9 mouse cellular contexts compared by ENCODE assay signal in genomic region chr8:87640930-87641329, GRCm38 (mm10).
A peak's percentile ranks its signal among the peaks of the same experiment; 100 is the strongest.
DNase-seq lines count a peak whose midpoint lies in the region; ATAC-seq and TF ChIP-seq lines count a peak whose summit lies in the region.
"Had no signal": no experiment of that assay in that cellular context is flagged by ENCODE, and none has a peak within 500 bp of the region (broad histone marks: within the 10 kb centered on the region; RNA-seq: fewer than 3 reads in every experiment).

No protein-coding gene starts in this region.

- intact Hi-C loops in left cerebral cortex, adult 2 months (cut with DNase I) = loop anchor here (5.0 kb wide), 1 partner anchor 381 kb away; no protein-coding TSS in a partner anchor

- H3K9me3 ChIP-seq in forebrain, embryonic 14.5 days (replicated peaks; ENCODE audit: control insufficient read depth, low read length) = no peaks in the 10 kb centered on the region
- H3K9me3 ChIP-seq in forebrain, embryonic 16.5 days (ENCODE audit: control insufficient read depth, low read length) = no peaks in the 10 kb centered on the region
- H3K9me3 ChIP-seq: embryonic facial prominence, embryonic 15.5 days had no signal

- no peaks in the 10 kb centered on the region for H3K36me3 ChIP-seq in forebrain, embryonic 14.5 days (ENCODE audit: control insufficient read depth, insufficient read depth, low read length)
- H3K36me3 ChIP-seq in forebrain, embryonic 16.5 days (ENCODE audit: control insufficient read depth, insufficient read depth) = no peaks in the 10 kb centered on the region
- H3K36me3 ChIP-seq: embryonic facial prominence, embryonic 15.5 days had no signal

- DNase-seq in forebrain, embryonic 14.5 days (ENCODE audit: low spot score) = peak; percentile 75
- DNase-seq in left cerebral cortex, adult 2 months (ENCODE audit: extremely low spot score in 1 of 2, low spot score in 2 of 2) = peak in 1 of 2 experiments; percentile 33
- no peak for DNase-seq in left cerebral cortex, adult 11 months (ENCODE audit: low spot score)
- DNase-seq in R1 (ENCODE audit: low read depth, low spot score) = peak; percentile 69
- DNase-seq in forelimb bud, embryonic 11.5 days (ENCODE audit: low read depth, low spot score) = peak; percentile 68
- DNase-seq in right cerebral cortex, postnatal 25 days = no peak
- no peak for DNase-seq in heart, adult 8-10 months (ENCODE audit: low spot score)

- TF ChIP-seq CTCF in left cerebral cortex, adult 2 months (IDR thresholded peaks at IDR 0.05) = peak; percentile 73

- no peak for ATAC-seq in forebrain, embryonic 14.5 days
- ATAC-seq in forebrain, embryonic 16.5 days = no peak

- no peak overlapping the region for H3K9ac ChIP-seq in forebrain, embryonic 14.5 days (ENCODE audit: low read length)
- no peak overlapping the region for H3K9ac ChIP-seq in forebrain, embryonic 16.5 days (replicated peaks; ENCODE audit: low read depth, low read length)
- H3K9ac ChIP-seq: embryonic facial prominence, embryonic 15.5 days had no signal

- H3K27ac ChIP-seq in forebrain, embryonic 14.5 days (ENCODE audit: low read depth, low read length) = no peak overlapping the region
- no peak overlapping the region for H3K27ac ChIP-seq in forebrain, embryonic 16.5 days (ENCODE audit: low read length)
- no peak overlapping the region for H3K27ac ChIP-seq in left cerebral cortex, adult 2 months
- H3K27ac ChIP-seq: embryonic facial prominence, embryonic 15.5 days had no signal

- no peaks in the 10 kb centered on the region for H3K27me3 ChIP-seq in forebrain, embryonic 14.5 days (replicated peaks; ENCODE audit: control insufficient read depth, insufficient read depth, low read length)
- no peaks in the 10 kb centered on the region for H3K27me3 ChIP-seq in forebrain, embryonic 16.5 days (replicated peaks; ENCODE audit: control insufficient read depth, insufficient read depth, low read length)
- H3K27me3 ChIP-seq: embryonic facial prominence, embryonic 15.5 days had no signal

- no peak overlapping the region for H3K4me3 ChIP-seq in forebrain, embryonic 14.5 days (ENCODE audit: low read depth, low read length)
- H3K4me3 ChIP-seq in forebrain, embryonic 16.5 days (replicated peaks; ENCODE audit: low read length) = no peak overlapping the region
- H3K4me3 ChIP-seq in left cerebral cortex, adult 2 months = no peak overlapping the region
- H3K4me3 ChIP-seq: embryonic facial prominence, embryonic 15.5 days had no signal

- H3K4me2 ChIP-seq in forebrain, embryonic 14.5 days (ENCODE audit: low read length) = no peak overlapping the region
- H3K4me2 ChIP-seq in forebrain, embryonic 16.5 days (ENCODE audit: low read length) = no peak overlapping the region
- H3K4me2 ChIP-seq: embryonic facial prominence, embryonic 15.5 days had no signal

- WGBS in forebrain, embryonic 14.5 days = 28% methylated on average over 3 of the region's 3 CpGs
- 33% methylated on average over 3 of the region's 3 CpGs for WGBS in forebrain, embryonic 16.5 days

- H3K4me1 ChIP-seq in forebrain, embryonic 14.5 days (ENCODE audit: control insufficient read depth, insufficient read depth, low read length) = peaks cover 8% of the 10 kb centered on the region
- peaks cover 14% of the 10 kb centered on the region for H3K4me1 ChIP-seq in forebrain, embryonic 16.5 days (replicated peaks; ENCODE audit: control insufficient read depth, insufficient read depth, low read length)

Comparison
In these comparisons a context has a peak if more than half of its experiments do, and no peak if none do; other contexts are left out.
1. DNase-seq: peak in forebrain, embryonic 14.5 days (single experiment), R1 (single experiment) and forelimb bud, embryonic 11.5 days (single experiment); none in left cerebral cortex, adult 11 months (single experiment), right cerebral cortex, postnatal 25 days (single experiment) and heart, adult 8-10 months (single experiment).